Mouse (Mus musculus): ENCODE measurements around the gene Fxr2.

The Fxr2 gene

DNA sequence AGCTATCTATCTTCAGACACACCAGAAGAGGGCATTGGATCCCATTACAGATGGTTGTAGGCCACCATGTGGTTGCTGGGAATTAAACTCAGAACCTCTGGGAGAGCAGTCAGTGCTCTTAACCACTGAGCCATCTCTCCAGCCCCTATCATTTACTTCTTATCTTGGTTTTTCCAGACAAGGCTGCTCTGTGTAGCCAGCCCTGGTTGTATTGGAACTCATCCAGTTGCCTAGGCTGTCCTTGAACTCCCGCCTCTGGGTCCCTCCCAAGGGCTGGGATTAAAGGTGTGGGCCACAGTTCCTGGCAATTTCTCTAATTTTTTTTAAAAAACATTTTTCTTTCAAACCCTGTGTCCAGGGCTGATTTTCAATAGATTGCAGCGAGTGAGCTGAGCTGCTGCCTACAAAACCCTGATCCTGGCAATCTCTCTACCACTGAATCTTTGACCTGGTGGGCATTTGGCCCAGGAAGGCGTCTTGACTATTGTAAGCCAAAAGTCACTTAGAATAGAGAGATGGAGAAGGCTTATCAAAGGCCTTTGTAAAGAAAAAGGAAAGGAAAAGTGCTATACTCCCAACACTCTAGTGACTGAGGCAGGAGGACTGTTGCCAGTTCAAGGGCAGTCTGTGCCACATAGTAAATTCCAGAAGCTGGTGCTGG lies 28.6 kb downstream of the Fxr2 start:
- peak; percentile 28 for DNase-seq (ENCODE audit: low read depth)

DNA sequence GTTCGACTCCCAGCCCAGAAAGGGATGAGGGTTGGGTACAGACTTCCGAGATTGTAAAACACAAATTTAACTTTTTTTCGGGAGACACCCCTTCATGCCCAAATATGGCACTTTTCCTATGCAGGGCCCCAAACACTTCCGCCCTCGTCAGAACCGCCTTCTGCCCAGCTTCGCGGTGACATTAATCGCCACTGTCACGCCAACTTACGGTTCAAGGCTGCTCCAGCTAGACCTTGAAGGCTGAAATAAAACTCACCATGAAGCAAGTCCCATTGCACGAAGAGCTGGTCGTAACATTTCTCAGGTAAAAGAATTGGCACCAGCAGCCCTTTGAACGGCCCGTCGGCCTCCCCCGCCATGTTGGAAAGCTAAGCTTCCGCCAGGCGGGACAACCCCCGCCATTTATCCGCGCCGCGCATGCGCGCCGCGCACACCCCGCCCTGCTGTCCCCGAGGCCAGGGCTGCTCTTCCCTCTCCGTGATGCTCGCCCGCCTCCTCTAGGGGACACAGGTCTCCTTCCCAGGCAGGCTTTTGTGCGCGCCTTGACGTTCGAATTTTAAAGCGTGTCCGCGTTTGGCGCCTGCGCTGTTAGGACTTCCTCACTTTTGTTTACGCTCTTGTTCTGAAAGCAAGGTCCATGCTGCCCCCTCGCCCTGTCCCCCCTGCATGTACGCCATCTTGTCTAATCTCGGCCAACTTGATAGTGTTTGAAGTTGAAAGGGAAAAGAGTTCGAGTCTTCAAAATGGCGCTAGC lies 29.6 kb downstream of the Fxr2 start, which contains the start of gene Mpdu1:
Gene Mpdu1, minus strand, starts transcription at position 430 of the 754 bp plus-strand sequence.
- DNase-seq (ENCODE audit: low read depth): peak; percentile 97

DNA sequence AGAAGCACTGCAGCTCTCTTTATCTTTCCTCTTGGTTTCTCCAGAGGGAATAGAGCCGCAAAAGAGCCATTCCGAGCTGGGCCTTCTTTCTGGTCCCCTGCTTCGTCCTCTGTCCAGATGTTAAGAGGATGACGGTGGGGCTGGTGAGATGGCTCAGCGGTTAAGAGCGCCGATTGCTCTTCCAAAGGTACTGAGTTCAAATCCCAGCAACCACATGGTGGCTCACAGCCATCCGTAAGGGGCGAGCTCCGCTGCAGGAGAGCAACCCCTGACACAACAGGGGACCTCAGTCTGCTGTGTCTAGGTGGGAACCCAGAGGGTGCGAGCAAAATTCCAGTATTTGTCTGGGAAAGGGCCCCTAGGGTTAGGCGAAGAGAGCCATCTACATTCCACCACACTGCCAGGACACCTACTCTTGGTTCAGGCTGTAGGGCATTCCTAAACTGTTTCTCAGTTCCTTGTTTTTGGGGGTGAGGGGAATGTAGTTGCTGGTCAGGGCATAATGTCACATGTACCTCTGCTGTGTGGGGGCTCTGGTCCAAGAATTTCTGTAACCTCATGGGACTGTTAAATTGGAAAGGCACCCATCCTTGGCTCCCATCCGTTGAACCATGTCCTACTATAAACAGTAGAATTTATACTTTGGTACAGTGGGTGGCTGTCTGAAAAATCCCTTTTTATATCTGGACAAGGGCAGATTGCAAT lies 30.3 kb downstream of the Fxr2 start:
- peak; percentile 26 for DNase-seq (ENCODE audit: low read depth)

DNA sequence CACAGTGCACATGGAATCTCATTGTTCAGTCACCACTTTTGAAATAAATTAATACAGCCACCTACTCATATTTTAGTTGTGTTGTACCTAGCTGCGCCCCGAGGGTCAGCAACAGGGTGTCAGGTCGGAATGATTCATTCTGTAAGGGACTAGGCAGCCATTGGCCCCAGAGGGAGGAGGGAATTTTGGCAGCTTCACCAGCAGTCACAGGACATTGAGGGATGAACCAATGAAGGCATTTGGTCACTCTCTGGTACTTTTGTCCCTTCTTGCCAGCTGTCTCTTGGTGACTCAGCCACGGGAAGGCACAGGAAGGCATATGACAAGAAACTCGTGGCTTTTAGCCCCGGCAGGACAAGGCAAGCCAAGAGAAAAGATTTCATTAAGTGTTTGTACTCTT lies 31.0 kb downstream of the Fxr2 start:
- no peak for DNase-seq (ENCODE audit: low read depth)

DNA sequence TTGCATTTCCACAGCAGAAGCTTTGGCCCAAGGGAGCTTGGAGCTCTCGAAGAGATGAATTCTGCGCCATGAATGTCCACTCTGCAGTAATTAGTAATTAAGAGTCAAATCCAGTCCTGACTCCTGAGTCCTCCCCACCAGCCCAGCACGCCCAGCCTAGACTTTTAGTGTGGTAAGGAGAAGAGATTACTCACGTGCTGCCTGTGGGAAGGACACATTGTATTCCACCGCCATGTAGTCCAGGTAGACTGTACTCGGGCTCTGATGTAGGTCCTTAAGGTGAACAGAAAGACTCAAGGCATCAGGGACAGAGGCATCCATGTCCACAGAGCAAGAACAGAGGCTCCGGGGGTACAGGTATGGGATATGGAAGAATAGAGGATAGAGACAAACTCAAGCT lies 32.1 kb downstream of the Fxr2 start:
- DNase-seq (ENCODE audit: low read depth): no peak

DNA sequence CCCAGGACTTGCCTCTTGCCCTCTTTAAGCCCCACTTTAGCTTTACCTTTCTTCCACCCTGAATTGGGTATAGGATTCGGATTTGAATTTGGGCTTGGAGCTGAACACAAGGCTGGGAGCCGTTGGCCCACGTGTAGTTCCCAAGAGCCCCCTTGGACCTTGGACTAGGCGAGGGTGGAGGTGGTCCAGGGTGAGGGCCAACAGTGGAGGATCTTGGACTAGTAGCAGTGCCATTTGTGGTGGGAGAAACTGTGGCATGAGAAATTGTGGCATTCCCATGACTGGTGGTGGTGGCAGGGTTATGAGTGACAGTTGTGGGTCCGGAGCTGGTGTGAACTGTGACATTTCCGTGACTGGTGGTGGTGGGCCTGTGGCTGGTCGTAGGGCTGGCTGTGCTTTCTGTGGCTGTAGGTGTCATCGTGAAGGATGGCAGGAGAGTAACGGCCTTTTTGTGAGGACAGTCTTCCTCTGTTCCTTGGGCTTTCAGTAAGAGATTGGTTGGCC lies 32.7 kb downstream of the Fxr2 start:
- peak; percentile 28 for DNase-seq (ENCODE audit: low read depth)

DNA sequence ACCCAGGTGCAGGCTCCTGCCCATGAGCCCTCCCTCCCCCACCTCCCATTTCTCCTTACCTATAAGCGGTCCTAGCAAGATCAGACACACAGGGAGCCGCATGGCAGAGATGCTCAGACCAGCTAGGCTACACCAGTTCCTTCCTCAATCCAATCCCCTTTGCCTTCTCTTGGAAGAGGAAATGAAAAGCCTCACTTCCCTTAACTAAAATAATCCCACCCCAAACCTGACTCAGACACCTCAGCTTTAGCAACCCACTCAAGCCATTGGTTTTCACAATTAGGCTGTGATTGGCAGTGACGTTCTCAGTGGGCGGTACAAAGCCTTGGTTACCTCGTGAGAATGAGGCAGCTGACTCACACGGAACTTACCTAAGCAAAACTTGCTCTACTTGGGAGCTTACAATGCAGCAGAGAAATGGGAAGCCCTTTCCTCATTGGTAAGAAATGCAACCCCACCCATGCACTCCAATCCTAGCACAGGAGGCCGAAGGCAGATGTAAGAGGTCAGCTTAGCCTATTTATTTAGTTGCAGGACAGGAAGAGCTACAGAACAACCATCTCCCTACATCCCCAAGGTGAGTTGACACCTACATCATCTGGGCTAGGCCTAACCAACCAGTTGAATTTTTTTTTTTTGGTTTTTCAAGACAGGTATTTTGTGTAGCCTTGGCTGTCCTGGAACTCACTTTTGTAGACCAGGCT lies 33.3 kb downstream of the Fxr2 start, which contains the start of gene Cd68:
Gene Cd68, minus strand, starts transcription at position 193 of the 704 bp plus-strand sequence.
- DNase-seq (ENCODE audit: low read depth): peak; percentile 70

DNA sequence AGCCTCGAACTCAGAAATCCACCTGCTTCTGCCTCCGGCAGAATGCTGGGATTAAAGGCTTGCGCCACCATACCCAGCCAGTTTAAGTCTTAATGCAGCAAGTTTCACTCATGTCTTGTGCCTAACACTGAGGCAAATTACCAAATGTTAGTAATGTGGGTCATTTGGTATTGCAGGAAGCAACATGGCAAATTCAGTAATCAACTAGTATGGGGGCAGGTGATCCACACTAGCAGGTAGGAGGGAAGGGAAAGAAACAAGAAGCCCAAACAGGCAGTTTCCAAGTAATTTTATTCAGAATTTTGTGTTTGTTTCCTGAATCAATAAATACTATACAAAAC lies 33.8 kb downstream of the Fxr2 start:
- DNase-seq (ENCODE audit: low read depth): peak; percentile 47

DNA sequence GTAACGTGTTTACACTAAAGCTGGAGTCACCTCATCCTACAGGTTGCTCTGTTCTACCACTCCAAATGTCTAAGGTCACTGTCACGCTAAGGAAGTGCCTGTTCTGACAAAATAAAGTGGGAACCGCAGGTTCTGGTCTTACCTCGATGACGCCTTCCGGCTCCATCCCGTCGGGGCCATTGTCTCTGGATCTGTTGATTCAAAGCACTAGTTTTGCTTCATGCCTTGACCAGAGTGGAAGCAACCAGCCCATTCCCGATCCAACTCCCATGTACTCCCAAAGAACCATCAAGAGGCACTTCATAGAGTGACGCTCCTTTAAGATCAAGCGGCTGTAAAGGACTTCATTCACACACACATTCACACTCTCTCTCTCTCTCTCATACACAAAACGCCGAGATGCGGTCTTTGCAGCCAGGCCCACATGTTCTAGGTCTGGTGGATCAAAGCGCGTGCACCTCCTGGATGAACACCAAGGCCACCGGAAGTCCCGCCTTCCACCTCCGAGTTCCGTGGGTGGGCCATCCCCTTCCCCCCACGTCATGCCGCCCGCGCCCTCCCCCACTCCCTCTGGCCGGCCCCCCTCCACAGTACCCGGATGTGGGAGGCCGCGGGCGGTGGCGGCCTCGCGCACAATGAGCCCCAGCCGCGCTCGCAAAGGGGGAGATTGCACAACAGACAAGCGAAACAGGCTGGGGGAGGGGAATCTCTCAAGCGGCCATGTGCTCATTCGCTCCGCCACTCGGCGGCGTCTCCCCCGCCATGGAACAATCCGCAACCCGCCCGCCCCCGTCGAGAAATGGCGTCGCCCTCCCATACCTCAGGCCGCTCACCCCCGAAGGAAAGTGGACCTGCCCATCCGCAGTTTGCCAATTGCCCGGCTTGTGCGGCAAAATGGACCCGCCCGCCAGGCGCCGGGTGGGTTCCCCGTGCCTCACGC lies 38.3 kb downstream of the Fxr2 start:
- DNase-seq (ENCODE audit: low read depth): peak; percentile 98

DNA sequence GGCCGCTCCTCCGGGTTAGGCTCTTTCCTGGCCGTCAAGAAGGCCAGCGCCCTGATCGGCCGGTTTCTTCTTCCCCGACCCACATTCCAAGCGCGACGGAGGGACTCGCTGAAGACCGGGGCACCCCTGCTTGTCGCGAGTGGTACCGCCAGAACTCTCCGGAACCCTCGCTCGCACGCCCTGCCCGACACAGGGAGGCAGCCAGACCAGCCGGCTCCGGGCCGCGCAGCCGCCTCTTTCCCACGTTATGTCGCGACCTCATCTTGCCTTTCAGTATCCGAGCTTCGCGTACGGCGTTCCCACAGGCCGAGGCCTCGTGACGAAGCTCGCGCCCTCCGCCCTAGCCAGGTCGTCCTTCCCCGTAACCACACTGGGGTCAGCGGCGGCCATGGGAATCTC lies 38.9 kb downstream of the Fxr2 start:
- DNase-seq (ENCODE audit: low read depth): no peak

DNA sequence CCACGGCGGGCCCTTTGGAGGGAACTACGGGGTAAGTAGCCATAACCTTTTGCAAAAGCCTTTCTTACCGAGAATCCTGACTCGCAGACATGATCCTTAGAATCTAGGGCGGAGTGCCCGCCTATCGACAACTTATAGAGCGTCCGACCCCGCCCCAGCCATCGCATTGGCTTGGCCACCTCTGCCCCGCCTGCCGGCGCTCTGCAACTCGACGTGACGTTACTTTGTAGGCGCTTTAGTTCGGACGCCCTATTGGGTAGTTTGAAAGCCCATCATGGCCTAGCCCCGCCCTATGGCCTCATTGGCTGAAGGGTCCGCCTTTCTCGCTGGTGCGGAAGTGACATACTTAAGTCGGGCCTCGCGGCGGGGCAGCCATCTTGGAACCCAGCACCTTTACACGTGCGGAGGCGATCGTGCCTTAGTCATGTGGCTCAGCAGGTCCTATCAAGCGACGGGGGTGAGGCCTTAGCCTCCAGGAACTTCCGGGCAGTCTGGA lies 39.5 kb downstream of the Fxr2 start, which contains the start of gene Eif4a1:
Gene Eif4a1, minus strand, starts transcription at position 213 of the 496 bp plus-strand sequence.
- DNase-seq (ENCODE audit: low read depth): peak; percentile 100

DNA sequence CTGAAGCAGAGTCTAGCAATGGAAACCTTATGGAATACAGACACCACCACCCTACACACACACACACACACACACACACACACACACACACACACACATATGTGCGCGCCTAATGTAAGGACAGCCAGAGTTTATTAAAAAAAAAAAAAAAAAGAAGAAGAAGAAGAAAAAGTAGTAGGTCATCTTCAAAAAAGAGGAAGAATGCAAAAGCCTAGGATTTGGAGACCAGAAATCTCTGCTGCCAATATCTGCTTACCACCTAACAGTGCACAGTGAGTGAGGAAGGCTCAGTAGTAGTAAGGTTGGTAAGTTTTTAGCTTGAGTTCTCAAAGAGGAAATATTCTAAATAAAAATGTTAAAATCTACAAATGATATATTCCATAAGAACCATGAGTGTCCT lies 46.4 kb downstream of the Fxr2 start:
- no peak for DNase-seq (ENCODE audit: low read depth)

DNA sequence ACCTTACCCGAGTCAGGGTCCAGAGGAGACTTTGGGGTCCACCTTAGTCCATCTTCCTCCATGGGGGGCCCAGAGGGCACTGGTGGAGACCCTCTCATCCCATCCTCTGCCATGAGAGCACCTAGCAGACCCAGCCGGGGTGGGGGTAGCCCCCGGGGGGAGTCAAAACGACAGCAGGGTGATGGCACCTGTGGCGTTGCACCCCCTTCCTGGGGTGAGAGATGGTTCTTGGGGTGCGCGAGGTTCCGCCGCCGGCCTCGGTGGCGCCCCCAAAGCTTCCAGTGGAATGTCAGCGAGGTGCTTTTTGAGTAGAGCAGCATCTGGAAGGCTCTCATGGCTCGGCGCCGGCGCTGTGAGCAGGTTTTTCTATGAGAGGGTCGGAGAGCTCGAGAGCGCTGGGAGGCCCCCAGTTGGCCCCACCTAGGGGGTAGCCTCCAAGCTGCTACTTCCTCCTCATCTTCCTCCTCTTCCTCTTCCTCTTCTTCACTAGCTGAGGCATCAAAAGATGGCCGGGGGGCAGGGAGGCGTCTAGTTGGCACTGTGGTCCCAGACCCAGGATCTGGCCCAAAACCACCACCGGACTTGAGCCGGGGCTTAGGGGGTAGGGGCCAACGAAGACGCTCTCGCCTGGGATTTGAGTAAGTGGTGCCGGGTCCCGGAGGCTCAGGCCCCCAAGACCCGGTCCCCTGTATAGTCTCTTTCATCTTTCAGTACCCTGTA lies 47.5 kb downstream of the Fxr2 start:
- DNase-seq (ENCODE audit: low read depth): no peak

DNA sequence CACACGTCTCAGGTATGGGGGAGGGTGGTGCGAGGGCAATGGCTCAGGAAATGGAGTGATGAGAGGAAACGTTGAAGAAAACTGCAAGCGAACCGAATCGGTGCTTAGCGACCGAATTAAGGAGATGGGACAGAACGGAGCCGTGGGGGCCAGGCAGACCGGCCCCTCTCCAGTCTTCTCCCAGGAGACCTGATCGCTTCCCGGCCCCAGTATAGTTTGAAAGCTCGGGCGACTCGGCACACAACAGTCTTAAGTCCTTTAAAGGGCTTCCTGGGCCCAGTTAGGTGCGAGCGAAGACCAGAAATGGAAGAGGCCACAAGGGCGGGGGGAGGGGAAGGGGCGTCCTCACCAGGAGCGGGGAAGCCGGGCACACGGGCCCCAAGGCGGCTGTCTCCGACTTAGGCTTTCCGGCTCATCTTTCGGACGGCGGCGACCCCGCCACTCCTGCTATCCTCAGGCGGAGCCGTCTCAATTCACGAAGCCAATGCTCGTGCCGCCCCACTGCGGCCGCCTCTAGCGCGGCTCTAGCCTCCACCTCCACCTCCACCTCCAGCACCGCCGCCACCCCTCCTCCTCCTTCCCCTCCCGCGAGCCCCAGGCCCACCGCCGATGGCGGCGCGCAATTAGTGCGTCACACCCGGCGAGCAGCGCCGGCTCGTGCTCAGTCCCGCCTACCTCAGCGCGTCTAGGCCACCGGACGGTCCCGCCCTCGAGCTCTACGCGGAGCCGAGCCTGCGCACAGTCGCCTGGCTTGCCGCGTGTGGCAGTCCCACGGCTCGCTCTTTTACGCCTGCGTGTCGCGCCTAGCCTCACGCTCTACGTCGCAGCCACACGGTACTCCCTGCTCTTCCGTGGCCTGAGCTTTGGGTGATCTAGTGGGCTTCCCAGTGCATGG lies 48.8 kb downstream of the Fxr2 start, which contains the start of gene Senp3:
Gene Senp3, minus strand, starts transcription at position 771 of the 895 bp plus-strand sequence.
- DNase-seq (ENCODE audit: low read depth): peak; percentile 98

DNA sequence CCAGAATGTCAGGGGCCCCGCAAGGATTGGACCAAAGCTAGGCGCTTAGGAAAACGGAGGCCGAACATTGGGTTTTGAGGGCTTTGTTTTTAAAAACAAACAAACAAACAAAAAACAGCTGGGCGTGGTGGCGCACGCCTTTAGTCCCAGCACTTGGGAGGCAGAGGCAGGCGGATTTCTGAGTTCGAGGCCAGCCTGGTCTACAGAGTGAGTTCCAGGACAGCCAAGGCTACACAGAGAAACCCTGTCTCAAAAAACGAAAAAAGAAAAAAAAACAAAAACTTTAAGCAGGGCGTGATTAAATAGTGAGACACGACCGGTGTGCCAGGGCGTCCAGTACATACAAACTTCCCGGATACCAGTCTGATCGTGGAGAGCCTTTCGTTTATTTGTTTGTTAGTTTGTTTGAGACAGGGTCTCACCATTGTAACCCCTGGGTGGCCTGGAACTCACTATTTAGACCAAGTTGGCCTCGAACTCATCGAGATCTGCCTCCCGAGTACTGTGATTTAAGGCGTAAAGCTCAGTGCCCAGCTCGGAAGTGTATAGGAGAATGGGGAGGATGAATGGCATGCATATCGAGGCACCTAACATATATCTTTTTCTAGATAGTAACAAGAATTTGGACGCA lies 49.5 kb downstream of the Fxr2 start:
- DNase-seq (ENCODE audit: low read depth): no peak

DNA sequence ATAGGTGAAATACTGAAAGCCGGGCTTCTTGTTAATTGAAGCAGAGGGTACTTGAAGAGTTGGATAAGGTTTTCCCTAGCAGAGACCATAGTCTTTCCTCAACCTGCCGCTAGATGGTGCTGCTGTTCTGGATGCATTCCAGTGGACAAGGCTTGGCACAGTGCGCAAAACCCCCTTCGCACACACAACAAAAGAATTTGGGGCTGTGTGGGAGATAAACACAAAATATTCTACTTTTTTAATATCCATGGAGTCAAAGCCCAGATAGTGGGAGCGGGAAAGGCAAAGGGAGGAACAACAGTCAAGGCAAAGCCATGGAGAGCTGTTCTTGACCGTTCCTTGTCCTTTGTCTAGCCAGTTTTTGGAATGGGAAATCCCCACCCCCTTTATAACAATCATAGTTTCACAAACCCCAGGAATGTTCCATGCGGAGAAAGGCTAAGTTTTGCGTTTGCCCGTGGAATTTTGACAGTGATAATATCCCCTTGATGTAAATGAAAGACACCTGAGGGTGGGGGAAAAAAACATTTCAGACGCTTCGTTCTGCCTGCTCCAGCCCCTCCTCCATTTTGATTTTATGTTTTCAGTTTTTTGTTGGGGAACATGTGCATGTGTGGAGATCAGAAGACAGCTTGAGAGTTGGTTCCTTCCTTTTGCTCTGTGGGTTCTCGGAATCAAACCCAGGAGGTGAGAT lies 50.2 kb downstream of the Fxr2 start:
- DNase-seq (ENCODE audit: low read depth): peak; percentile 93

DNA sequence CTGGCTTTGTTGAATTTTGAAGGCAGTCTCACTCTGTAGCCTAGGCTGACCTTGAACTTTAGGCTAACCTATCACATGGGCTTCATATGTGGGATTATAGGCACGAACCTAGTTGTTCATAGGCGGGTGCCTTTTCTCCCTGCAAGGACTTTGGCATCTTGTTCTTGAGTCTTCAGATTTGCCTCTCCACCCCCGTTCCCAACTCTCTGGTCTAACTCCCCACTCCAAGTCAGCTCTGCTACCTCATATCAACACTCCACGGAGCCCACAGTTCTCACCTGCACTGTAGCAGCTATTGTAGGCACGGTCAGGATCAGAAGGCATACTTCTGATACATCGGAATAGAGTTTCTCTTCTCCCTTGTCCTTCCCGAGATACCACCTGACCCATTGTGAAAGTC lies 50.8 kb downstream of the Fxr2 start:
- no peak for DNase-seq (ENCODE audit: low read depth)
